In the genomic region with DNA sequence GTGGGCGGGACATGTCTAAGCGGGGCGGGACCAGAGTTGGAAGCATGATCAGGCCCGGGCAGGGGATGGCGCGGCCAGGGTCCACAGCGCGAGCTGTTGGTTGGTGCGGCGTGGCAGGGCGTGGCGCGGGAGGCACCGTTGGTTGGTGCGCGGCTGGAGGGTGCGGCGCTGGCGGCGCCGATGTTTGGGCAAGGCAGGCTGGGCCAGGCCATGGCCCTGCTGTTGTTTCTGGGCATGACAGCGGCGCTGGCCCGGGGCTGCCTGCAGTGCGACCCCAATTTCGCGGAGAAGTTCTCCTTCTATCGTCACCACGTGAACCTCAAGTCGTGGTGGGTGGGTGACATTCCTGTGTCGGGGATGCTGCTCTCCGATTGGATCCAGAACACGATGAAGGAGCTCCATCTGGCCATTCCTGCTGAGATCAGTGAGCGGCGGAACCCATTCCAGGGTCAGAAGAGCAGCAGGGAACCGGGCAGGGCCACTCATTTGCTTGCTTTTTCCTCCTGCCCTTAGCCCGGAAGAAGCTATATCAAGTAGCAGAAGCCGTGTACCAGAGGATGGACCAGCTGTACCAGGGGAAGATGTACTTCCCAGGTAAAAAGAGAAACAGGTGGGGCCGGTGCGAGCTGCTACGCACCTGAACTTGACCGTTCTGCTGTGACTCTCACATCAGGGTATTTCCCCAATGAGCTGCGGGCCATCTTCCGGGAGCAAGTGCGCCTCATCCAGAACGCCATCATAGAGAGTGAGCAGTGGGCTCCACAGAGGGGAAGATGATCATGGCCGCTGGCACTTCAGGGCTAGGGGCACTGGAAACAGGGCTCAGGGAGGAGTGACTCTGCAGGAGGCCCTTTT, we compare ENCODE assay signal across 7 mouse cellular contexts. TPM values are rescaled to one million over a fixed set of nuclear protein-coding genes. Genes with fewer than 3 reads are reported as not detected.
A peak's percentile ranks its signal among the peaks of the same experiment; 100 is the strongest.
DNase-seq lines count a peak whose midpoint lies in the region; ATAC-seq lines count a peak whose summit lies in the region.

No protein-coding gene starts in this region.

- no peaks in the 10 kb centered on the region for H3K9me3 ChIP-seq in intestine, embryonic 16.5 days (ENCODE audit: control insufficient read depth, low read length)
- no peaks in the 10 kb centered on the region for H3K9me3 ChIP-seq in midbrain, embryonic 11.5 days (ENCODE audit: control insufficient read depth, low read length)

- peak; percentile 92 for ATAC-seq in intestine, embryonic 16.5 days
- ATAC-seq in midbrain, embryonic 11.5 days (ENCODE audit: low FRiP score): peak; percentile 86

- intact Hi-C loops in gastrocnemius, postnatal 36 days (cut with DNase I): loop anchor here (10.0 kb wide), 1 partner anchor 268 kb away; a partner anchor contains a TSS
- intact Hi-C loops in left cerebral cortex, postnatal 36 days (cut with DNase I): loop anchor here (5.0 kb wide), 1 partner anchor 45 kb away; a partner anchor contains a TSS

- H3K27ac ChIP-seq in intestine, embryonic 16.5 days (ENCODE audit: low read length): peak overlapping the region; percentile 88
- peak overlapping the region; percentile 74; the same call in 1 of the 2 replicates for H3K27ac ChIP-seq in midbrain, embryonic 11.5 days (ENCODE audit: low read depth, low read length)

- peaks cover 28% of the 10 kb centered on the region for H3K4me1 ChIP-seq in intestine, embryonic 16.5 days (ENCODE audit: control insufficient read depth, insufficient read depth, low read length)
- peaks cover 16% of the 10 kb centered on the region for H3K4me1 ChIP-seq in midbrain, embryonic 11.5 days (ENCODE audit: control insufficient read depth, insufficient read depth, low read length)

- H3K27me3 ChIP-seq in intestine, embryonic 16.5 days (replicated peaks; ENCODE audit: control insufficient read depth, insufficient read depth, low read length): no peaks in the 10 kb centered on the region
- H3K27me3 ChIP-seq in midbrain, embryonic 11.5 days (ENCODE audit: control insufficient read depth, insufficient read depth, low read length): no peaks in the 10 kb centered on the region

- peak; percentile 89 to 91 for DNase-seq in adrenal gland, adult 18-20 months (ENCODE audit: low spot score in 2 of 2)
- peak; percentile 97 for DNase-seq in embryo, embryonic 11 days
- DNase-seq in gastrocnemius, postnatal 36 days: peak; percentile 94
- peak; percentile 95 to 96 for DNase-seq in left cerebral cortex, postnatal 36 days (ENCODE audit: low spot score in 2 of 2)
- peak; percentile 97 for DNase-seq in midbrain, embryonic 11.5 days (ENCODE audit: low spot score, missing footprints)
- peak; percentile 90 for DNase-seq in skeletal muscle tissue, adult 2 months (ENCODE audit: low read depth, low spot score)

- peak overlapping the region; percentile 73 for H3K4me3 ChIP-seq in intestine, embryonic 16.5 days (ENCODE audit: low read length)
- H3K4me3 ChIP-seq in midbrain, embryonic 11.5 days (ENCODE audit: low read depth, low read length): peak overlapping the region; percentile 63

- peak overlapping the region; percentile 74 for H3K9ac ChIP-seq in intestine, embryonic 16.5 days (ENCODE audit: low read depth, low read length)
- H3K9ac ChIP-seq in midbrain, embryonic 11.5 days (ENCODE audit: low read length): peak overlapping the region; percentile 51

- H3K4me2 ChIP-seq in intestine, embryonic 16.5 days (ENCODE audit: low read depth, low read length): peak overlapping the region; percentile 97
- peak overlapping the region; percentile 77 for H3K4me2 ChIP-seq in midbrain, embryonic 11.5 days

- H3K36me3 ChIP-seq in intestine, embryonic 16.5 days (ENCODE audit: control insufficient read depth, insufficient read depth, low read length): peaks cover 12% of the 10 kb centered on the region
- H3K36me3 ChIP-seq in midbrain, embryonic 11.5 days (ENCODE audit: control insufficient read depth, insufficient read depth, low read length): peaks cover 9% of the 10 kb centered on the region

- WGBS in intestine, embryonic 16.5 days: under 1% methylated on average over 47 of the region's 47 CpGs
- WGBS in midbrain, embryonic 11.5 days: 3% methylated on average over 47 of the region's 47 CpGs

RNA-seq across cellular contexts. Expression of a gene that starts 0.8 kb away (rescaled TPM):
- 10 to 100 TPM; 11.0 to 18.0 TPM for total RNA-seq in adrenal gland, adult 18-20 months (2021)
- total RNA-seq in gastrocnemius, postnatal 36 days (2021): 1 to 10 TPM; 1.2 to 2.7 TPM
- 18.5 and 25.0 TPM in 2 replicates for polyA plus RNA-seq in intestine, embryonic 16.5 days (2015; fragmentation: Nextera tagmentation; extraction: Ambion mirVana)
- total RNA-seq in left cerebral cortex, postnatal 36 days (2021): 10 to 100 TPM; 36.7 to 47.3 TPM
- 6.7 and 6.9 TPM in 2 replicates for polyA plus RNA-seq in midbrain, embryonic 11.5 days (2014; fragmentation: Nextera tagmentation; extraction: Ambion mirVana)

RNA-seq across cellular contexts. Expression of a gene that starts 1.0 kb away (rescaled TPM):
- 10 to 100 TPM; 16.1 to 29.6 TPM for total RNA-seq in adrenal gland, adult 18-20 months (2021)
- 1 to 10 TPM; 3.4 to 3.6 TPM for total RNA-seq in gastrocnemius, postnatal 36 days (2021)
- 39.8 and 41.8 TPM in 2 replicates for polyA plus RNA-seq in intestine, embryonic 16.5 days (2015; fragmentation: Nextera tagmentation; extraction: Ambion mirVana)
- 10 to 100 TPM; 14.0 TPM for total RNA-seq in left cerebral cortex, postnatal 36 days (2021)
- polyA plus RNA-seq in midbrain, embryonic 11.5 days (2014; fragmentation: Nextera tagmentation; extraction: Ambion mirVana): 50.2 and 52.7 TPM in 2 replicates

RNA-seq across cellular contexts. Expression of a gene that starts 24.9 kb away (rescaled TPM):
- 100 to 1,000 TPM; 162 to 331 TPM for total RNA-seq in adrenal gland, adult 18-20 months (2021)
- 100 to 1,000 TPM; 216 to 227 TPM for total RNA-seq in gastrocnemius, postnatal 36 days (2021)
- 18.3 and 49.9 TPM in 2 replicates for polyA plus RNA-seq in intestine, embryonic 16.5 days (2015; fragmentation: Nextera tagmentation; extraction: Ambion mirVana)
- 10 to 100 TPM; 39.9 to 42.0 TPM for total RNA-seq in left cerebral cortex, postnatal 36 days (2021)
- 42.0 and 49.4 TPM in 2 replicates for polyA plus RNA-seq in midbrain, embryonic 11.5 days (2014; fragmentation: Nextera tagmentation; extraction: Ambion mirVana)

RNA-seq across cellular contexts. Expression of a gene that starts 39.3 kb away (rescaled TPM):
- total RNA-seq in adrenal gland, adult 18-20 months (2021): 100 to 1,000 TPM in 1 of 2 experiments, 10 to 100 TPM in 1; 97.1 to 104 TPM
- 10 to 100 TPM; 23.8 to 25.6 TPM for total RNA-seq in gastrocnemius, postnatal 36 days (2021)
- polyA plus RNA-seq in intestine, embryonic 16.5 days (2015; fragmentation: Nextera tagmentation; extraction: Ambion mirVana): 57.9 and 58.4 TPM in 2 replicates
- total RNA-seq in left cerebral cortex, postnatal 36 days (2021): 100 to 1,000 TPM; 133 to 160 TPM
- polyA plus RNA-seq in midbrain, embryonic 11.5 days (2014; fragmentation: Nextera tagmentation; extraction: Ambion mirVana): 63.2 and 68.4 TPM in 2 replicates

RNA-seq across cellular contexts. Expression of a gene that starts 45.9 kb away (rescaled TPM):
- total RNA-seq in adrenal gland, adult 18-20 months (2021): 10 to 100 TPM; 51.4 to 58.5 TPM
- total RNA-seq in gastrocnemius, postnatal 36 days (2021): 10 to 100 TPM; 32.1 to 33.5 TPM
- 9.2 and 10.6 TPM in 2 replicates for polyA plus RNA-seq in intestine, embryonic 16.5 days (2015; fragmentation: Nextera tagmentation; extraction: Ambion mirVana)
- total RNA-seq in left cerebral cortex, postnatal 36 days (2021): 100 to 1,000 TPM in 1 of 2 experiments, 10 to 100 TPM in 1; 93.4 to 100 TPM
- polyA plus RNA-seq in midbrain, embryonic 11.5 days (2014; fragmentation: Nextera tagmentation; extraction: Ambion mirVana): 43.8 and 51.7 TPM in 2 replicates

Comparison
In these comparisons a context has a peak if more than half of its experiments do, and no peak if none do; other contexts are left out.
1. Peak in every context shown above with its lines: DNase-seq, ATAC-seq, H3K4me3 ChIP-seq and H3K27ac ChIP-seq.